Mouse (Mus musculus): ENCODE results near the gene Amot. TPM values are rescaled to one million over a fixed set of nuclear protein-coding genes. Genes with fewer than 3 reads are reported as not detected.

Amot gene
- polyA plus RNA-seq, 1 experiment from 2014 or later, result 17.5 TPM

GRCm38 (mm10) chrX:145406052-145406451, 98.9 kb downstream of the Amot start:
- Histone ChIP-seq H3K36me3 (replicated peaks) (no peaks in the 10 kb centered on the region), H3K9me3 (no peaks in the 10 kb centered on the region), H3K4me1 (no peaks in the 10 kb centered on the region), H3K27me3 (ENCODE audit: poor library complexity, severe bottlenecking) (peaks cover 54% of the 10 kb centered on the region), H3K27ac (no peak overlapping the region), H3K4me3 (no peak overlapping the region)
- DNase-seq (ENCODE audit: extremely low spot score, low spot score), result no peak
- WGBS, result 78% methylated on average over 4 of the region's 4 CpGs

- H3K4me3 ChIP-seq, result no peak overlapping the region
- WGBS, result 79% methylated on average over 3 of the region's 3 CpGs
- H3K4me1 ChIP-seq, result no peaks in the 10 kb centered on the region
- H3K36me3 ChIP-seq (replicated peaks), result no peaks in the 10 kb centered on the region
- no peaks in the 10 kb centered on the region for H3K9me3 ChIP-seq
- no peak for DNase-seq (ENCODE audit: extremely low spot score, low spot score)
- H3K27ac ChIP-seq, result no peak overlapping the region
- H3K27me3 ChIP-seq (ENCODE audit: poor library complexity, severe bottlenecking), result peaks cover 39% of the 10 kb centered on the region
These were observed 103.1 kb downstream of the Amot start for GRCm38 (mm10) chrX:145401926-145402325.

- Histone ChIP-seq H3K27ac (no peak overlapping the region), H3K36me3 (replicated peaks) (no peaks in the 10 kb centered on the region), H3K9me3 (no peaks in the 10 kb centered on the region), H3K4me1 (no peaks in the 10 kb centered on the region), H3K27me3 (ENCODE audit: poor library complexity, severe bottlenecking) (peaks cover 23% of the 10 kb centered on the region), H3K4me3 (no peak overlapping the region)
- 26% methylated on average over 1 of the region's 1 CpGs for WGBS
- no peak for DNase-seq (ENCODE audit: extremely low spot score, low spot score)
These were observed 105.7 kb downstream of the Amot start for GRCm38 (mm10) chrX:145399236-145399635.

Other genes starting within 250 kb of the Amot start
- 0.35 and 0.42 TPM in 2 replicates for gene Lhfpl1, start 156.1 kb downstream of the Amot start, polyA plus RNA-seq (2016; fragmentation: Nextera tagmentation; extraction: Ambion mirVana)